18 mouse cellular contexts compared by ENCODE assay signal in genomic region chr6:86314011-86314410, GRCm38 (mm10). TPM values are rescaled to one million over a fixed set of nuclear protein-coding genes. Genes with fewer than 3 reads are reported as not detected.
A peak's percentile ranks its signal among the peaks of the same experiment; 100 is the strongest.
DNase-seq lines count a peak whose midpoint lies in the region; ATAC-seq and TF ChIP-seq lines count a peak whose summit lies in the region.
"Had no signal": no experiment of that assay in that cellular context is flagged by ENCODE, and none has a peak within 500 bp of the region (broad histone marks: within the 10 kb centered on the region; RNA-seq: fewer than 3 reads in every experiment).

No protein-coding gene starts in this region.

- no peak for TF ChIP-seq CTCF in kidney, postnatal 0 days (IDR thresholded peaks at IDR 0.05; ENCODE audit: low read depth)

- no peak overlapping the region for H3K4me3 ChIP-seq in kidney, postnatal 0 days (replicated peaks; ENCODE audit: low read depth, low read length)
- no peak overlapping the region for H3K4me3 ChIP-seq in limb, embryonic 10.5 days
- no peak overlapping the region for H3K4me3 ChIP-seq in forebrain, embryonic 15.5 days
- H3K4me3 ChIP-seq: embryonic facial prominence, embryonic 10.5 days; forebrain, embryonic 13.5 days; heart, embryonic 13.5 days; hindbrain, embryonic 15.5 days had no signal

- H3K4me2 ChIP-seq in kidney, postnatal 0 days (ENCODE audit: low read length), result no peak overlapping the region
- H3K4me2 ChIP-seq in forebrain, embryonic 15.5 days (replicated peaks), result no peak overlapping the region
- H3K4me2 ChIP-seq: forebrain, embryonic 13.5 days; heart, embryonic 13.5 days; hindbrain, embryonic 15.5 days had no signal

- no peak overlapping the region for H3K9ac ChIP-seq in kidney, postnatal 0 days (ENCODE audit: low read depth, low read length)
- H3K9ac ChIP-seq in forebrain, embryonic 15.5 days (replicated peaks), result no peak overlapping the region
- H3K9ac ChIP-seq: forebrain, embryonic 13.5 days; heart, embryonic 13.5 days; hindbrain, embryonic 15.5 days had no signal

- WGBS in kidney, postnatal 0 days, result 48% methylated on average over 1 of the region's 1 CpGs
- 81% methylated on average over 1 of the region's 1 CpGs for WGBS in limb, embryonic 10.5 days
- WGBS in forebrain, embryonic 15.5 days, result 89% methylated on average over 1 of the region's 1 CpGs

- ATAC-seq in kidney, postnatal 0 days (replicated peaks; ENCODE audit: low FRiP score, low read depth), result no peak
- no peak for ATAC-seq in forebrain, embryonic 15.5 days (replicated peaks)
- ATAC-seq: activated CD4-positive, CD25-positive, alpha-beta regulatory T cell, adult 4 months; forebrain, embryonic 13.5 days; Patski had no signal

- no peaks in the 10 kb centered on the region for H3K27me3 ChIP-seq in kidney, postnatal 0 days (ENCODE audit: insufficient read depth, low read length)
- H3K27me3 ChIP-seq in limb, embryonic 10.5 days (ENCODE audit: low read depth, poor library complexity, severe bottlenecking), result no peaks in the 10 kb centered on the region
- no peaks in the 10 kb centered on the region for H3K27me3 ChIP-seq in forebrain, embryonic 15.5 days
- H3K27me3 ChIP-seq: forebrain, embryonic 13.5 days; heart, embryonic 13.5 days; hindbrain, embryonic 15.5 days; Patski had no signal

- H3K36me3 ChIP-seq in kidney, postnatal 0 days (ENCODE audit: insufficient read depth, low read length), result no peaks in the 10 kb centered on the region
- no peaks in the 10 kb centered on the region for H3K36me3 ChIP-seq in limb, embryonic 10.5 days
- H3K36me3 ChIP-seq in forebrain, embryonic 15.5 days, result no peaks in the 10 kb centered on the region
- H3K36me3 ChIP-seq: embryonic facial prominence, embryonic 10.5 days; heart, embryonic 13.5 days; hindbrain, embryonic 15.5 days had no signal

- H3K9me3 ChIP-seq in kidney, postnatal 0 days (replicated peaks; ENCODE audit: low read length), result no peaks in the 10 kb centered on the region
- no peaks in the 10 kb centered on the region for H3K9me3 ChIP-seq in limb, embryonic 10.5 days (replicated peaks)
- H3K9me3 ChIP-seq in forebrain, embryonic 15.5 days, result no peaks in the 10 kb centered on the region
- H3K9me3 ChIP-seq: embryonic facial prominence, embryonic 10.5 days; forebrain, embryonic 13.5 days; heart, embryonic 13.5 days; hindbrain, embryonic 15.5 days had no signal

- peak; percentile 20 for DNase-seq in adrenal gland, adult 8-10 months
- DNase-seq in adrenal gland, postnatal 4 days (ENCODE audit: low spot score in 2 of 2), result no peak
- peak; percentile 34 for DNase-seq in kidney, postnatal 0 days (ENCODE audit: low spot score)
- no peak for DNase-seq in kidney, postnatal 14 days
- no peak for DNase-seq in limb, embryonic 10.5 days (ENCODE audit: low spot score)
- no peak for DNase-seq in neural tube, embryonic 10.5 days (ENCODE audit: extremely low spot score, low spot score)
- DNase-seq: cerebellum, adult 18-20 months; cerebellum, postnatal 10 days; gastrocnemius, postnatal 36 days; heart, adult 11 months; heart, postnatal 36 days had no signal

- no peak overlapping the region for H3K27ac ChIP-seq in kidney, postnatal 0 days
- H3K27ac ChIP-seq in limb, embryonic 10.5 days, result peak overlapping the region; percentile 1; the same call in 1 of the 2 replicates
- H3K27ac ChIP-seq in forebrain, embryonic 15.5 days (replicated peaks), result no peak overlapping the region
- H3K27ac ChIP-seq: embryonic facial prominence, embryonic 10.5 days; forebrain, embryonic 13.5 days; heart, embryonic 13.5 days; hindbrain, embryonic 15.5 days had no signal

- H3K4me1 ChIP-seq in kidney, postnatal 0 days (replicated peaks; ENCODE audit: insufficient read depth, low read length), result no peaks in the 10 kb centered on the region
- H3K4me1 ChIP-seq in limb, embryonic 10.5 days, result peaks cover 15% of the 10 kb centered on the region
- no peaks in the 10 kb centered on the region for H3K4me1 ChIP-seq in forebrain, embryonic 15.5 days
- H3K4me1 ChIP-seq: forebrain, embryonic 13.5 days; hindbrain, embryonic 15.5 days had no signal

RNA-seq across cellular contexts. Expression of gene Fam136a, which starts 51.4 kb away (rescaled TPM):
- total RNA-seq in adrenal gland, adult 8-10 months (2022), result 10 to 100 TPM; 47.5 to 96.0 (median 73.9) TPM
- total RNA-seq in adrenal gland, postnatal 4 days (2021), result 10 to 100 TPM; 84.1 to 84.5 TPM
- polyA plus RNA-seq in kidney, postnatal 0 days (2015; fragmentation: Nextera tagmentation; extraction: Ambion mirVana), result 100 and 110 TPM in 2 replicates
- polyA plus RNA-seq in limb, embryonic 10.5 days (2016; fragmentation: Nextera tagmentation; extraction: Ambion mirVana), result 189 and 214 TPM in 2 replicates
- polyA plus RNA-seq in forebrain, embryonic 15.5 days (2015; fragmentation: Nextera tagmentation; extraction: Ambion mirVana), result 119 and 123 TPM in 2 replicates

RNA-seq across cellular contexts. Expression of gene Snrpg, which starts 57.1 kb away (rescaled TPM):
- total RNA-seq in adrenal gland, adult 8-10 months (2022), result 100 to 1,000 TPM; 115 to 403 (median 241) TPM
- total RNA-seq in adrenal gland, postnatal 4 days (2021), result 100 to 1,000 TPM; 383 to 436 TPM
- 490 and 543 TPM in 2 replicates for polyA plus RNA-seq in kidney, postnatal 0 days (2015; fragmentation: Nextera tagmentation; extraction: Ambion mirVana)
- 932 and 987 TPM in 2 replicates for polyA plus RNA-seq in limb, embryonic 10.5 days (2016; fragmentation: Nextera tagmentation; extraction: Ambion mirVana)
- 510 and 573 TPM in 2 replicates for polyA plus RNA-seq in forebrain, embryonic 15.5 days (2015; fragmentation: Nextera tagmentation; extraction: Ambion mirVana)

Comparison
In these comparisons a context has a peak if more than half of its experiments do, and no peak if none do; other contexts are left out.
1. DNase-seq: peak in adrenal gland, adult 8-10 months (single experiment) and kidney, postnatal 0 days (single experiment); none in adrenal gland, postnatal 4 days (0 of 2), kidney, postnatal 14 days (single experiment), limb, embryonic 10.5 days (single experiment) and neural tube, embryonic 10.5 days (single experiment).